Mouse (Mus musculus): ENCODE data around the gene Gm14597. TPM values are rescaled to one million over a fixed set of nuclear protein-coding genes. Genes with fewer than 3 reads are reported as not detected.

Gm14597 gene
- polyA plus RNA-seq, 1 experiment from 2014 or later = not detected

- Histone ChIP-seq H3K27ac (replicated peaks in 1 of 2; ENCODE audit: control insufficient read depth in 1 of 2, insufficient read depth in 1 of 2, low read depth in 2 of 2, low read length in 2 of 2) (no peak overlapping the region), H3K36me3 (ENCODE audit: control insufficient read depth, insufficient read depth, low read length) (no peaks in the 10 kb centered on the region), H3K9ac (ENCODE audit: low read length) (no peak overlapping the region), H3K4me1 (ENCODE audit: control insufficient read depth in 2 of 2, insufficient read depth in 2 of 2, low read length in 2 of 2) (no peaks in the 10 kb centered on the region), H3K27me3 (ENCODE audit: control insufficient read depth, insufficient read depth, low read length) (no peaks in the 10 kb centered on the region), H3K9me3 (ENCODE audit: control insufficient read depth, low read length) (no peaks in the 10 kb centered on the region), H3K4me3 (ENCODE audit: control insufficient read depth in 1 of 2, insufficient read depth in 1 of 2, low read depth in 1 of 2, low read length in 2 of 2) (no peak overlapping the region), H3K4me2 (ENCODE audit: low read length) (no peak overlapping the region)
- 56% methylated on average over 1 of the region's 1 CpGs for WGBS
- no peak for ATAC-seq (ENCODE audit: insufficient number of reproducible peaks, insufficient read depth, low FRiP score, low read depth)
Measured at GRCm38 (mm10) chrX:53579311-53579710, 29.5 kb downstream of the Gm14597 start.

Other genes with a start within 250 kb of the Gm14597 start
- gene Mospd1, start 238.5 kb downstream of the Gm14597 start, polyA plus RNA-seq (2014; fragmentation: Nextera tagmentation; extraction: Ambion mirVana) = 66.6 and 66.8 TPM in 2 replicates
- not detected in 2 replicates for gene Etd, start 174.1 kb downstream of the Gm14597 start, polyA plus RNA-seq (2014; fragmentation: Nextera tagmentation; extraction: Ambion mirVana)
- gene Rtl8c, start 947 bp downstream of the Gm14597 start, polyA plus RNA-seq (2014; fragmentation: Nextera tagmentation; extraction: Ambion mirVana) = 62.5 and 64.6 TPM in 2 replicates
- 104 and 113 TPM in 2 replicates for gene Rtl8a, start 34.7 kb upstream of the Gm14597 start, polyA plus RNA-seq (2014; fragmentation: Nextera tagmentation; extraction: Ambion mirVana)
- 82.4 and 85.4 TPM in 2 replicates for gene Rtl8b, start 61.4 kb upstream of the Gm14597 start, polyA plus RNA-seq (2014; fragmentation: Nextera tagmentation; extraction: Ambion mirVana)
- gene 4930502E18Rik, start 115.8 kb upstream of the Gm14597 start, polyA plus RNA-seq (2014; fragmentation: Nextera tagmentation; extraction: Ambion mirVana) = 0.42 and 0.59 TPM in 2 replicates
- gene 1700013H16Rik, start 148.9 kb upstream of the Gm14597 start, polyA plus RNA-seq (2014; fragmentation: Nextera tagmentation; extraction: Ambion mirVana) = not detected in 2 replicates
- not detected in 2 replicates for gene Zfp36l3, start 167.4 kb upstream of the Gm14597 start, polyA plus RNA-seq (2014; fragmentation: Nextera tagmentation; extraction: Ambion mirVana)
- gene Xlr, start 188.7 kb upstream of the Gm14597 start, polyA plus RNA-seq (2014; fragmentation: Nextera tagmentation; extraction: Ambion mirVana) = 2.8 TPM in 2 replicates